Mouse (Mus musculus) forebrain, embryonic 16.5 days (tissue): ENCODE data around the gene Col15a1. TPM values are rescaled to one million over a fixed set of nuclear protein-coding genes. Genes with fewer than 3 reads are reported as not detected.
A peak's percentile ranks its signal among the peaks of the same experiment; 100 is the strongest.

Experiments used
- ATAC-seq: fragments of 200-750 bp; cut with Nextera tagmentation; 2 replicates; pipeline ENCODE4 v1.8.0; 2017; ENCODE audit warnings: mild to moderate bottlenecking, moderate library complexity
- H3K27ac ChIP-seq: fragments of 300-500 bp; sonication (generic); 2 replicates; pipeline ENCODE4 v1.5.1; 2014; ENCODE audit warnings: low read length, control low read depth
- H3K27me3 ChIP-seq: fragments of 300-500 bp; sonication (generic); replicated peaks from 2 replicates; pipeline ENCODE4 v1.6.1; 2014; ENCODE audit warnings: low read length; ENCODE audit not compliant: control insufficient read depth, insufficient read depth
- H3K36me3 ChIP-seq: fragments of 300-500 bp; sonication (generic); 2 replicates; pipeline ENCODE4 v1.6.1; 2014; ENCODE audit not compliant: control insufficient read depth, insufficient read depth
- H3K4me1 ChIP-seq: fragments of 300-500 bp; sonication (generic); replicated peaks from 2 replicates; pipeline ENCODE4 v1.6.1; 2014; ENCODE audit warnings: low read length; ENCODE audit not compliant: control insufficient read depth, insufficient read depth
- H3K4me2 ChIP-seq: fragments of 300-500 bp; sonication (generic); 2 replicates; pipeline ENCODE4 v1.6.1; 2014; ENCODE audit warnings: mild to moderate bottlenecking, low read length, control low read depth
- H3K4me3 ChIP-seq: fragments of 300-500 bp; sonication (generic); replicated peaks from 2 replicates; pipeline ENCODE4 v1.5.1; 2014; ENCODE audit warnings: mild to moderate bottlenecking, low read length, control low read depth
- H3K9ac ChIP-seq: fragments of 300-500 bp; sonication (generic); replicated peaks from 2 replicates; pipeline ENCODE4 v1.6.1; 2014; ENCODE audit warnings: low read depth, low read length, control low read depth
- H3K9me3 ChIP-seq: fragments of 300-500 bp; sonication (generic); 2 replicates; pipeline ENCODE4 v1.6.1; 2016; ENCODE audit warnings: low read length; ENCODE audit not compliant: control insufficient read depth
- WGBS: fragments of 180-500 bp; shearing (Covaris S2); extraction: QIAGEN DNeasy Blood & Tissue Kit; methylation state at CpG from one replicate; pipeline ENCODE4 v1.1.7; 2014; 5-methylcytosine and 5-hydroxymethylcytosine counted together
- polyA plus RNA-seq: library from polyadenylated mRNA; unstranded; fragments of >200 nt; fragmentation: Nextera tagmentation; extraction: Ambion mirVana; gene quantifications from 2 replicates; pipeline ENCODE4 v1.2.1, GENCODE M21; 2015

Gene Col15a1
- polyA plus RNA-seq, 1 experiment from 2014 or later = 2.8 TPM

DNA sequence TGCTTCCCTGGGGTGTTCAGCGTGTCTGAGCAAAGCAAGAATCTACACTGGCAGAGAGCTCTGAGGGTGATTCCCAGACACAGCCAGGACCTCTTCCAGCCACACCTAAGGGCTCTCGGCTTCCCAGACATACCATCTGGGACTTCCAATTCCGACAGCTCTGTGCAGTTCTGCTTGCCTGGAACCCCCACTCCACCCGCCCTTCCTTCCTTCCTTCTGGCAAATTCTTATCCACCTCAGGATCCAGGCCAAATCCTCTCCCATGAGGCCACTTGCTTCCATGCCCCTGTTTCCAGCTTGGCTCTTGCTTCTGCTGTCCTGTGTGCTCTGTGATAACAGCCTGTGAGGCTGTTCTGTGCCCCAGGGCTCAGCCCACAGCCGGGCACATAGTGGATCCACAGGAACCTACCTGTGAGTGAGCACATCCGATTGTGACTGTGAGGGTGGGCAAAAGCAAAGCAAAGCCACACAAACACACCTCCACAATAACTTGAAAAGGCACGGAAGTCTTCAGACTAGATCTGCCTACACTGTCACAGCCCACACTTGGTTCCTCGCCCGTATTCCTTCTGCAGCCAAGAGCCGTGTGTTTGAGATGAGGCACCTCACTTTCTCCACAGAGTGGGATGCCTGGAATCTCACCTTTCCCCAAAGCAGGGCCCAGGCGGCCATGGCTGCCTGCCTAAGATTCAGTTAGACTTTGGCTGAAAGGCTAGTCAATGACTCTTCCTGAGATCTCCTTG, 43.9 kb downstream of the Col15a1 start:
- ATAC-seq = peak; percentile 68
- Histone ChIP-seq H3K36me3 (no peaks in the 10 kb centered on the region), H3K9ac (no peak overlapping the region), H3K4me1 (peaks cover 18% of the 10 kb centered on the region), H3K9me3 (no peaks in the 10 kb centered on the region), H3K27me3 (no peaks in the 10 kb centered on the region), H3K4me2 (no peak overlapping the region), H3K4me3 (no peak overlapping the region), H3K27ac (peak overlapping the region; percentile 41)
- 76% methylated on average over 11 of the region's 11 CpGs for WGBS

DNA sequence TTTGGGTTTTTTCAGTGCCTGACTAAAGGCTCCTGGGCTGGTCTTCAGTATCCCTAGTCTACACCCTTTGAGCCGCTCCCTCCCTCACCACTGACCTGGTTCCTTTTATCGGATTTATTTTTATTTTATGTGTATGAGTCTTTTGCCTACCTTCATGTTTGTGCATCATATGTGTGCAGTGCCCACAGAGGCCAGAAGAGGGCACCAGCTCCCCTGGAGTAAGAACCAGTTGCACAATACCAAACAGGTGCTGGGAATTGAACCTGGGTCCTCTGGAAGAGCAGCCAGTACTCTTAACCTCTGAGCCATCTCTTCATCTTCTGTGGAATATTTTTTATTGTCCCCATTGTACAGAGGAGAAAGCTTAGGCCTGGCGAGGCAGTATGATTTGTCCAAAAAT, 44.7 kb downstream of the Col15a1 start:
- no peaks in the 10 kb centered on the region for H3K27me3 ChIP-seq
- no peak overlapping the region for H3K4me2 ChIP-seq
- H3K4me1 ChIP-seq = peaks cover 18% of the 10 kb centered on the region
- no peak for ATAC-seq
- H3K9ac ChIP-seq = no peak overlapping the region
- H3K4me3 ChIP-seq = no peak overlapping the region
- H3K27ac ChIP-seq = peak overlapping the region; percentile 40; the same call in 1 of the 2 replicates
- H3K36me3 ChIP-seq = no peaks in the 10 kb centered on the region
- H3K9me3 ChIP-seq = no peaks in the 10 kb centered on the region
- WGBS = 98% methylated on average over 3 of the region's 3 CpGs

DNA sequence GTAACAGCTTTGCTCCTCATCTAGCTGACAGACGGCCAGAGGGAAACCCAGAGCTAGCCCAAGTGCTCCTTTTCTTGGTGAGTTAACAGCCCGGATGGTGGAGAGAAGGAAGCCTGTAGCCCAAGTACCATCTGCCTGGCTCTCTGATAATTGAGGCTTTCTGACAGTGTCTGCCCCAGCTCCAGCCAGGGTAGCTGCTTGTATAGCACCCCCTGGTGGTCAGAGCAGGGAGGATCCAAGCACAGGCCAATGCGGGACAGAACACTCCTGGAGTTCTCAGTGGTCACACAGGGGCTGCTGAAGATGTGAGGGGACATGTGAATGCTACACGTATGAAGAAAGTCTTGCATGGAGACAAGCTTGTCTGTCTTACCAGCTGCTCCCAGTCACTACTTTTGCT, 47.7 kb downstream of the Col15a1 start:
- H3K27ac ChIP-seq = no peak overlapping the region
- H3K4me1 ChIP-seq = peaks cover 11% of the 10 kb centered on the region
- H3K36me3 ChIP-seq = no peaks in the 10 kb centered on the region
- no peak for ATAC-seq
- no peak overlapping the region for H3K4me3 ChIP-seq
- H3K27me3 ChIP-seq = no peaks in the 10 kb centered on the region
- H3K4me2 ChIP-seq = no peak overlapping the region
- H3K9ac ChIP-seq = no peak overlapping the region
- H3K9me3 ChIP-seq = no peaks in the 10 kb centered on the region
- WGBS = 44% methylated on average over 4 of the region's 4 CpGs

DNA sequence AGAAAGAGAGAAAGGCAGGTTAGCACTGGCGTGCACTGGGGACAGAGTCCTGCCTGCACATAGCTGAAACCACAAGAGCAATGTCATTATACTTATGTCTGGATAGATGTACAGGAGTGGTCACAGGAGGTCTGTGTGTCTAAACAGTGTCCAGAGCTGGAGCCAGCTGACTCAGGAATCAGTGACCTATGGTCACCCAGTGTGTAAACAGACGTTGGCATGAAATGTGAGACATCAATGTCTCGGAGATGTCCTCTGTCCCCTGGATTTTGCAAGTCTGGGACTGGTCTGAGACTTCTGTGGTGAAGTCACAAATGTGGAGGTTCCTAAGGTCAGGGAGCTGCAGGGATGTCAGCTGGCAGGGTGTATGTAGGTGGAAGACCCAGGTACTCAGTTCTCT, 50.2 kb downstream of the Col15a1 start:
- Histone ChIP-seq H3K36me3 (no peaks in the 10 kb centered on the region), H3K4me2 (no peak overlapping the region), H3K4me1 (no peaks in the 10 kb centered on the region), H3K4me3 (no peak overlapping the region), H3K27me3 (no peaks in the 10 kb centered on the region), H3K27ac (no peak overlapping the region), H3K9me3 (no peaks in the 10 kb centered on the region), H3K9ac (no peak overlapping the region)
- 92% methylated on average over 3 of the region's 3 CpGs for WGBS
- ATAC-seq = no peak

DNA sequence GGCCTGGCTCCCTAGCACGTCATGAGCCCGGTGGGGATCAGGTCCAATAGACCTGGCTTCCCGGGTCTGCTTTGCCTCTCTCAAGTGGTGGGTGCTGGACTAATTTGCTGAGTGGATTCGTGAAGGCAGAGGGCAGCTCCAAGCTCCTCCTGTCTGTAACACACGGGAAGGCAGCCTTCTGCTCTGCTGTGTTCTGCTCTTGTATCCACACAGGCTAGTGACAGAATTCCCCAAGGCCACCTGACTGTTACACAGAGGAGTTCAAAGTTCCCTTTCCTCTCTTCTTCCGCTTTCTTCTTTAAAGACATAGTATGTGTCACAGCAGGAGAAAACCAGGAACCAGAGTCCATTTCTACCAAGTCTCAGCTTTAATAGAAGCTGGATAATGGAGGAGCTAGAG, 53.1 kb downstream of the Col15a1 start:
- 0 out of 2 replicates have a peak, but pooled peaks cover 2% of the 10 kb centered on the region for H3K4me1 ChIP-seq
- no peak overlapping the region for H3K4me3 ChIP-seq
- no peaks in the 10 kb centered on the region for H3K27me3 ChIP-seq
- no peaks in the 10 kb centered on the region for H3K36me3 ChIP-seq
- H3K4me2 ChIP-seq = no peak overlapping the region
- no peak overlapping the region for H3K27ac ChIP-seq
- WGBS = 71% methylated on average over 6 of the region's 6 CpGs
- H3K9me3 ChIP-seq = no peaks in the 10 kb centered on the region
- ATAC-seq = no peak
- no peak overlapping the region for H3K9ac ChIP-seq

DNA sequence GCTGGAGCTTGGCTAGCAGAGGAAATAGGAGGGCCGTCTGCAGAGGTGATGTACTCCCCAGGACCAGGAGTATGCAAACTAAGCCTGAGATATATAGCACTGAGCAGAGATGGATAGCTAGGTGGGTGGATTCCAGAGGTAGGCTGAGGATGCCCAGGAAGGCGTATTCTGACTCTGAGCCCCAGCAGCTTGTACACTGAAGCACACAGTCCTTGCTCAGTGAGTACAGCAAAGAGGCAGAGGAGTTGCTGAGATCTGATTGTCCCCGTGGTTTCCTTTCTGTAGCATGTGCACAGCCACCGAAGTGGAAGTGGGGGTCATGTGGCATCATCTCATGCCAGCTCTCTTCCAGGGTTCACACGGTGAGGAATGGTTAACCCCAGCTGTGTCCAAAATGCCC, 54.0 kb downstream of the Col15a1 start:
- Histone ChIP-seq H3K27ac (no peak overlapping the region), H3K4me3 (no peak overlapping the region), H3K9ac (no peak overlapping the region), H3K4me2 (no peak overlapping the region), H3K36me3 (no peaks in the 10 kb centered on the region), H3K9me3 (no peaks in the 10 kb centered on the region), H3K4me1 (0 out of 2 replicates have a peak, but pooled peaks cover 2% of the 10 kb centered on the region), H3K27me3 (no peaks in the 10 kb centered on the region)
- no peak for ATAC-seq
- 84% methylated on average over 5 of the region's 5 CpGs for WGBS

DNA sequence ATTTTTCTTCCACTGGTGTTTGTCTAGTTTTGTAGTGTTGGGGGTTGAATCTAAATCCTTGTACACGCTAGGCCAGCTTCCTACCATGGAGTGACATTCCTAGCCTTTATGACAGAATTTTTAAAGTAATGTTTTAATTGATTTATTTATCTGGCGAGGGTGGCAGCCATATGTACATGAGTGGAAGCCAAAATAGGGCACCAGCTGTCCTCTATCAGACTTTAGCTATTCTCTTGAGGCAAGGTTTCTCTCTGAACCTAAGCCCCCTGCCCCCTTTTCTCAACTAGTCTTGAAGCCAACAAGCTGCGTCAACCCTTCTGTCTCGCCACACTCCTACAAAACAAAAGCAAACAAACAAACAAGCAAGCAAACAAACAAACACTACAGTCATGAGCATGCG, 57.6 kb downstream of the Col15a1 start:
- no peak overlapping the region for H3K4me3 ChIP-seq
- peak; percentile 61 for ATAC-seq
- 0 out of 2 replicates have a peak, but pooled peaks cover 6% of the 10 kb centered on the region for H3K4me1 ChIP-seq
- H3K9ac ChIP-seq = no peak overlapping the region
- H3K27ac ChIP-seq = peak overlapping the region; percentile 25
- H3K4me2 ChIP-seq = no peak overlapping the region
- no peaks in the 10 kb centered on the region for H3K36me3 ChIP-seq
- no peaks in the 10 kb centered on the region for H3K27me3 ChIP-seq
- H3K9me3 ChIP-seq = no peaks in the 10 kb centered on the region
- WGBS = 62% methylated on average over 5 of the region's 5 CpGs

DNA sequence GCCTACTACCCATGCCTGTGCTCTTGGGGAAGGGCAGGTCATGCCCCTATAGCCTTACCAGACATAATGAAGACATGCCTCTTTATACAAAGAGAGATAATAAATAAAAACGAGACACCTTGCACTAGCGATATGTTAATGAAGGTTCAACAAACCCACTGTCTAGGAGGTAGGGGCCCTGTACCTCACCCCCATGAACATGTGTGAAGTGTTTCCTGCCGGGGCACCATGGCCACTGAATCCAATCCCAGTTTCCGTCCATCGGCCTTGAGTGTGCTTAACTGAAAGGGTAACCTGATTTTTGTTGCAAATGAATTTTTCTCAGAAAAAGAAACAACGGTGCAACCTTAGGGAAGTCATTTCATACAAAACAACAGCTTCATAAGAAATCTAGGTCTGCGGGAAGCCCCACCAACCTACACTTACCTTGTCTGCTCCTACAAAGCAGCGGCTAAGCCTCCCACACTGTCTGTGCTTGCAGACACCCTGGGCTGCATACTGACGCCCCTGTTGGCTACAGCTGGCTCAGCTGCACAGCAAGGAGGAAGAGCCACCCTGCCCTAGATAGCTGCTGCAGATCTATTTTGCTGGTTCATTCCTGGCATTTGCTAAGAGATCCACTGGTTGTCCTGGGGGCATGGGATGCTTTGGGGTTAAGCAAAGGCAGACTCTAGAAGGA, 64.6 kb downstream of the Col15a1 start:
- Histone ChIP-seq H3K27me3 (no peaks in the 10 kb centered on the region), H3K9ac (no peak overlapping the region), H3K9me3 (no peaks in the 10 kb centered on the region), H3K27ac (no peak overlapping the region), H3K4me3 (no peak overlapping the region), H3K36me3 (no peaks in the 10 kb centered on the region), H3K4me1 (0 out of 2 replicates have a peak, but pooled peaks cover 3% of the 10 kb centered on the region), H3K4me2 (no peak overlapping the region)
- 85% methylated on average over 9 of the region's 9 CpGs for WGBS
- no peak for ATAC-seq

DNA sequence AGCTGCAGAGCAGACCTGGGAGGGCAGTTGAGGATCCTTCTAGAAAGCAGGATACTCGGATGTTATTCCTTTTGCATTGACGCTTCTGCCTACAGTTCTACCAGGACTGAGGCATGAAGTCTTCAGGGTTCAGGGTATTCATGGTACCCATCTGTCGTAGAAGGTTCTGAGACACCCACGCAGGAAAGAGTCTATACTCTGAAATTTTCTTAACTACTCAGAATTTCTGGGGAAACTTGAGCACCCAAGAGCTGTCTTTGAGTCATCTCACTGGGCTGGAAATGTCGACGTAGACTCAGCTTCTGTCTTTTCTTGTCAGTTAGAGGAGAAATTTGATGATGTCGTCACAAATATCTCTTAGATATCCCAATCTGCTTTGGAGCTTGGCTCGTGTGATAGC, 65.8 kb downstream of the Col15a1 start:
- no peak overlapping the region for H3K4me2 ChIP-seq
- no peak overlapping the region for H3K27ac ChIP-seq
- H3K9me3 ChIP-seq = no peaks in the 10 kb centered on the region
- H3K9ac ChIP-seq = no peak overlapping the region
- H3K36me3 ChIP-seq = no peaks in the 10 kb centered on the region
- H3K27me3 ChIP-seq = no peaks in the 10 kb centered on the region
- H3K4me3 ChIP-seq = no peak overlapping the region
- ATAC-seq = no peak
- H3K4me1 ChIP-seq = 0 out of 2 replicates have a peak, but pooled peaks cover 3% of the 10 kb centered on the region
- 90% methylated on average over 8 of the region's 8 CpGs for WGBS
